12 mouse cellular contexts compared by ENCODE assay signal in the genomic region with DNA sequence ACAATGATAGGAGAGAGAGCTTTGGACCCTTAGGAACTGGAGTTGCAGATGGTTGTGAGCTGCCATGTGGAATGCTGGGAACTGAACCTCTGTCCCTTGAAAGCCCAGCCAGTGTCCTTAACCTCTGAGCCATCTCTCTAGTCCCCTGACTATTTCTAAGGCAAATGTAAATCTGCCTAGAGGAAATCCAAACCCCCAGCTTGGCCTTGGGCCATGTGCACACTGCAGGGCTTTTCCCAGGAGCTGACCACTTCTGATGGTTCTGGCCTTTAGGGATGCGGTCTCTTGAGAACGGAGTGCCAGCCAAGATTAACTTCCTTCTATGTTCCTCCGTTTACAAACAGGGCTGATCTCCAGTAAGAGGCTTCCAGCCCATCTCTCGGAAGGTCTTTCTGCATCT. TPM values are rescaled to one million over a fixed set of nuclear protein-coding genes. Genes with fewer than 3 reads are reported as not detected.
DNase-seq lines count a peak whose midpoint lies in the region.
"Had no signal": no experiment of that assay in that cellular context is flagged by ENCODE, and none has a peak within 500 bp of the region (broad histone marks: within the 10 kb centered on the region; RNA-seq: fewer than 3 reads in every experiment).

No protein-coding gene starts in this region.

- peak; percentile 70 for DNase-seq in adrenal gland, postnatal 10 days
- DNase-seq in adrenal gland, adult (ENCODE audit: inconsistent age in 2 of 2, low spot score in 1 of 2): no peak
- DNase-seq in kidney, postnatal 4 days: peak; percentile 22 to 23
- DNase-seq in kidney, adult 9 months: no peak
- peak; percentile 21 for DNase-seq in urinary bladder, postnatal 14 days (ENCODE audit: low spot score)
- no peak for DNase-seq in urinary bladder, postnatal 36 days (ENCODE audit: low spot score in 2 of 2)
- DNase-seq in gastrocnemius, postnatal 10 days: no peak
- DNase-seq: adrenal gland, adult 8-10 months; cerebellum, adult 18-20 months; cerebellum, adult 9-11 months; cerebellum, postnatal 36 days; gastrocnemius, postnatal 14 days had no signal

RNA-seq across cellular contexts. Expression of a gene that starts 18.5 kb away (rescaled TPM):
- total RNA-seq in adrenal gland, postnatal 10 days (2021): 100 to 1,000 TPM; 135 to 154 TPM
- total RNA-seq in gastrocnemius, postnatal 10 days (2021): 10 to 100 TPM; 61.5 to 66.8 TPM

Comparison
In these comparisons a context has a peak if more than half of its experiments do, and no peak if none do; other contexts are left out.
1. DNase-seq: peak in adrenal gland, postnatal 10 days (single experiment), kidney, postnatal 4 days (2 of 2) and urinary bladder, postnatal 14 days (single experiment); none in adrenal gland, adult (0 of 2), kidney, adult 9 months (single experiment), urinary bladder, postnatal 36 days (0 of 2) and gastrocnemius, postnatal 10 days (single experiment).